Mouse (Mus musculus): ENCODE measurements at regions not wholly inside any gene's neighbourhood (a gene's known extent, or its start where the extent isn't known, plus 50 kb on each side); places are given as distances from the start of the nearest gene placed in this dataset.

GRCm38 (mm10) chr4:84004786-84005382 is 479.5 kb downstream of the Ccdc171 start:
- no peak for TF ChIP-seq CTCF (IDR thresholded peaks at IDR 0.05; ENCODE audit: control insufficient read depth, insufficient read depth, insufficient replicate concordance, low read depth, low read length)
- TF ChIP-seq POLR2A (IDR thresholded peaks at IDR 0.05; ENCODE audit: control insufficient read depth, low read depth, low read length): no peak
